Comparison of ENCODE assay signal across 13 mouse cellular contexts in the genomic region with DNA sequence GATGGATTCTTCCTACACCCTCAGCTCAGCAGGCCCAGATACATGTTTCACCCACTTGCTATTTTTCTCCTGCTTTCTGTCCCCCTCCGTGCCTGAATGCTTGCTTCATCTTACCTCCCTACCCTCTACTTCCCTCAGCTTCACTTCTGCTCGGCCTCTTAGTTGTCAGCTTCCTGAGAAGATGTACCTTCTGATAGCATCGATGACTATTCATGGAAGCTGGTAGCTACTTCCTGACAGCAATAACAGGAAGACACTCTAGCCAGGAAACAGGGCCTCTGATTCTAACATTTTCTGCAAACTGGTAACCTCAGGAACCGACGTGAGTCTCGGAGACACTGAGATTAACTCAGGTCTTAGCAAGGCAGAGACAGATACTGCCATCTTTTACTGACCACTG. TPM values are rescaled to one million over a fixed set of nuclear protein-coding genes. Genes with fewer than 3 reads are reported as not detected.
DNase-seq lines count a peak whose midpoint lies in the region; ATAC-seq and TF ChIP-seq lines count a peak whose summit lies in the region.
"Had no signal": no experiment of that assay in that cellular context is flagged by ENCODE, and none has a peak within 500 bp of the region (broad histone marks: within the 10 kb centered on the region; RNA-seq: fewer than 3 reads in every experiment).

No protein-coding gene starts in this region.

- TF ChIP-seq CTCF in intestine, postnatal 0 days (IDR thresholded peaks at IDR 0.05; ENCODE audit: low read depth), result no peak

- no peak for ATAC-seq in intestine, embryonic 16.5 days
- no peak for ATAC-seq in intestine, postnatal 0 days
- ATAC-seq in liver, embryonic 16.5 days (ENCODE audit: low read depth), result no peak
- ATAC-seq in erythroid progenitor cell, adult 5-6 weeks (replicated peaks; ENCODE audit: low FRiP score, poor library complexity, severe bottlenecking), result no peak

- 0 out of 2 replicates have a peak overlapping the region, but pooled peaks have one; percentile 46 for H3K27ac ChIP-seq in intestine, embryonic 16.5 days (ENCODE audit: low read length)
- no peak overlapping the region for H3K27ac ChIP-seq in intestine, postnatal 0 days (ENCODE audit: low read depth, low read length)
- peak overlapping the region; percentile 90 for H3K27ac ChIP-seq in brown adipose tissue, adult 24 weeks (replicated peaks; ENCODE audit: low read depth, low read length)
- peak overlapping the region; percentile 90 for H3K27ac ChIP-seq in liver, embryonic 16.5 days (ENCODE audit: low read length)
- H3K27ac ChIP-seq: hindbrain, embryonic 10.5 days; limb, embryonic 15.5 days; stomach, postnatal 0 days had no signal

- peaks cover under 1% of the 10 kb centered on the region; the same call in 1 of the 2 replicates for H3K4me1 ChIP-seq in intestine, embryonic 16.5 days (ENCODE audit: control insufficient read depth, insufficient read depth, low read length)
- H3K4me1 ChIP-seq in intestine, postnatal 0 days (replicated peaks; ENCODE audit: control insufficient read depth, insufficient read depth, low read length), result no peaks in the 10 kb centered on the region
- peaks cover 19% of the 10 kb centered on the region for H3K4me1 ChIP-seq in brown adipose tissue, adult 24 weeks (ENCODE audit: control insufficient read depth, insufficient read depth, insufficient read length, low read length)
- H3K4me1 ChIP-seq in liver, embryonic 16.5 days (ENCODE audit: control insufficient read depth, low read depth, low read length), result peaks cover 69% of the 10 kb centered on the region

- H3K9me3 ChIP-seq in intestine, embryonic 16.5 days (ENCODE audit: control insufficient read depth, low read length), result no peaks in the 10 kb centered on the region
- no peaks in the 10 kb centered on the region for H3K9me3 ChIP-seq in intestine, postnatal 0 days (ENCODE audit: control insufficient read depth)
- no peaks in the 10 kb centered on the region for H3K9me3 ChIP-seq in liver, embryonic 16.5 days (replicated peaks; ENCODE audit: control insufficient read depth, low read length)
- H3K9me3 ChIP-seq: hindbrain, embryonic 10.5 days; limb, embryonic 15.5 days had no signal

- H3K4me3 ChIP-seq in intestine, embryonic 16.5 days (ENCODE audit: low read length), result no peak overlapping the region
- no peak overlapping the region for H3K4me3 ChIP-seq in intestine, postnatal 0 days (ENCODE audit: low read depth, low read length)
- H3K4me3 ChIP-seq in brown adipose tissue, adult 24 weeks (ENCODE audit: insufficient read depth, low read depth, low read length), result no peak overlapping the region
- no peak overlapping the region for H3K4me3 ChIP-seq in liver, embryonic 16.5 days (ENCODE audit: low read depth, low read length)
- H3K4me3 ChIP-seq: hindbrain, embryonic 10.5 days; limb, embryonic 15.5 days; myocyte had no signal

- no peak overlapping the region for H3K4me2 ChIP-seq in intestine, embryonic 16.5 days (ENCODE audit: low read depth, low read length)
- no peak overlapping the region for H3K4me2 ChIP-seq in intestine, postnatal 0 days (replicated peaks; ENCODE audit: low read depth)
- H3K4me2 ChIP-seq in liver, embryonic 16.5 days (ENCODE audit: low read depth, low read length), result peak overlapping the region; percentile 31; the same call in 1 of the 2 replicates
- H3K4me2 ChIP-seq: limb, embryonic 15.5 days had no signal

- DNase-seq in CD4-positive helper T cell, adult 2 months (ENCODE audit: low read depth, low spot score), result peak; percentile 78
- DNase-seq in left cerebral cortex, adult 18-20 months (ENCODE audit: low spot score in 2 of 2), result no peak
- DNase-seq in urinary bladder, postnatal 36 days (ENCODE audit: low spot score in 2 of 2), result no peak
- DNase-seq: retina, postnatal 1 day had no signal

- H3K9ac ChIP-seq in intestine, embryonic 16.5 days (ENCODE audit: low read depth, low read length), result no peak overlapping the region
- H3K9ac ChIP-seq in intestine, postnatal 0 days (ENCODE audit: low read depth, low read length), result no peak overlapping the region
- peak overlapping the region; percentile 37 for H3K9ac ChIP-seq in liver, embryonic 16.5 days (ENCODE audit: low read depth, low read length)
- H3K9ac ChIP-seq: limb, embryonic 15.5 days had no signal

- no peaks in the 10 kb centered on the region for H3K27me3 ChIP-seq in intestine, embryonic 16.5 days (replicated peaks; ENCODE audit: control insufficient read depth, insufficient read depth, low read length)
- H3K27me3 ChIP-seq in intestine, postnatal 0 days (replicated peaks; ENCODE audit: control insufficient read depth, insufficient read depth, low read length), result no peaks in the 10 kb centered on the region
- no peaks in the 10 kb centered on the region for H3K27me3 ChIP-seq in liver, embryonic 16.5 days (ENCODE audit: control insufficient read depth, insufficient read depth, low read depth, low read length)
- H3K27me3 ChIP-seq: limb, embryonic 15.5 days had no signal

- H3K36me3 ChIP-seq in intestine, embryonic 16.5 days (ENCODE audit: control insufficient read depth, insufficient read depth, low read length), result no peaks in the 10 kb centered on the region
- no peaks in the 10 kb centered on the region for H3K36me3 ChIP-seq in intestine, postnatal 0 days (ENCODE audit: control insufficient read depth, insufficient read depth)
- H3K36me3 ChIP-seq in liver, embryonic 16.5 days (ENCODE audit: control insufficient read depth, insufficient read depth), result no peaks in the 10 kb centered on the region
- H3K36me3 ChIP-seq: hindbrain, embryonic 10.5 days; limb, embryonic 15.5 days had no signal

- WGBS in intestine, embryonic 16.5 days, result 75% methylated on average over 6 of the region's 6 CpGs
- WGBS in intestine, postnatal 0 days, result 77% methylated on average over 6 of the region's 6 CpGs
- WGBS in liver, embryonic 16.5 days (ENCODE audit: insufficient replicate concordance), result 18% methylated on average over 6 of the region's 6 CpGs

RNA-seq across cellular contexts. Expression of gene Cd47, which starts 1.5 kb away (rescaled TPM):
- polyA plus RNA-seq in intestine, embryonic 16.5 days (2015; fragmentation: Nextera tagmentation; extraction: Ambion mirVana), result 76.5 and 80.3 TPM in 2 replicates
- 98.2 and 113 TPM in 2 replicates for polyA plus RNA-seq in intestine, postnatal 0 days (2015; fragmentation: Nextera tagmentation; extraction: Ambion mirVana)
- polyA plus RNA-seq in brown adipose tissue, adult 24 weeks (2012; ENCODE audit: insufficient read depth, insufficient read length, missing spikeins), result 45.9 and 49.9 TPM in 2 replicates
- polyA plus RNA-seq in liver, embryonic 16.5 days (2015; fragmentation: Nextera tagmentation; extraction: Ambion mirVana), result 286 and 291 TPM in 2 replicates
- 742 and 874 TPM in 2 replicates for total RNA-seq in erythroid progenitor cell, adult 5-6 weeks (2015; ENCODE audit: low replicate concordance)
- 624 and 761 TPM in 2 replicates for total RNA-seq in erythroid progenitor cell, adult 5-6 weeks (2017; ENCODE audit: low replicate concordance)
- 100 to 1,000 TPM; 215 to 235 TPM for total RNA-seq in left cerebral cortex, adult 18-20 months (2021)
